Mouse (Mus musculus) forebrain, embryonic 11.5 days (tissue): ENCODE measurements around the gene Cel. TPM values are rescaled to one million over a fixed set of nuclear protein-coding genes. Genes with fewer than 3 reads are reported as not detected.
A peak's percentile ranks its signal among the peaks of the same experiment; 100 is the strongest.

Experiments
- ATAC-seq: fragments of 200-750 bp; cut with Nextera tagmentation; replicated peaks from 2 replicates; pipeline ENCODE4 v1.8.0; 2017; ENCODE audit warnings: moderate TSS enrichment; ENCODE audit not compliant: low FRiP score
- DNase-seq: peaks from one replicate; pipeline ENCODE4 v3.0.0-alpha.2; 2017; ENCODE audit warnings: low spot score
- H3K27ac ChIP-seq: fragments of 300-500 bp; sonication (generic); 2 replicates; pipeline ENCODE4 v1.5.1; 2014; ENCODE audit warnings: low read depth, low read length
- H3K27me3 ChIP-seq: fragments of 300-500 bp; sonication (generic); 2 replicates; pipeline ENCODE4 v1.6.1; 2014; ENCODE audit warnings: mild to moderate bottlenecking, low read length, mixed read lengths; ENCODE audit not compliant: control insufficient read depth, insufficient read depth
- H3K36me3 ChIP-seq: fragments of 300-500 bp; sonication (generic); 2 replicates; pipeline ENCODE4 v1.6.1; 2014; ENCODE audit warnings: mild to moderate bottlenecking, low read length, moderate library complexity, mixed read lengths; ENCODE audit not compliant: control insufficient read depth, insufficient read depth
- H3K4me1 ChIP-seq: fragments of 300-500 bp; sonication (generic); replicated peaks from 2 replicates; pipeline ENCODE4 v1.6.1; 2014; ENCODE audit warnings: low read length, mixed read lengths; ENCODE audit not compliant: control insufficient read depth, insufficient read depth
- H3K4me2 ChIP-seq: fragments of 300-500 bp; sonication (generic); 2 replicates; pipeline ENCODE4 v1.6.1; 2014; ENCODE audit warnings: low read depth, mild to moderate bottlenecking, low read length, moderate library complexity, mixed read lengths; ENCODE audit not compliant: severe bottlenecking
- H3K4me3 ChIP-seq: fragments of 300-500 bp; sonication (generic); 2 replicates; pipeline ENCODE4 v1.5.1; 2014; ENCODE audit warnings: low read depth, low read length
- H3K9ac ChIP-seq: fragments of 300-500 bp; sonication (generic); 2 replicates; pipeline ENCODE4 v1.6.1; 2014; ENCODE audit warnings: low read length
- H3K9me3 ChIP-seq: fragments of 300-500 bp; sonication (generic); 2 replicates; pipeline ENCODE4 v1.6.1; 2016; ENCODE audit warnings: low read length, mixed read lengths; ENCODE audit not compliant: control insufficient read depth
- whole genome bisulfite sequencing: fragments of 180-500 bp; shearing (Covaris S2); extraction: QIAGEN DNeasy Blood & Tissue Kit; methylation state at CpG from one replicate; pipeline ENCODE4 v1.1.7; 2014; 5-methylcytosine and 5-hydroxymethylcytosine counted together
- polyA plus RNA-seq: library from polyadenylated mRNA; unstranded; fragments of >200 nt; fragmentation: Nextera tagmentation; extraction: Ambion mirVana; gene quantifications from 2 replicates; pipeline ENCODE4 v1.2.1, GENCODE M21; 2014

Cel gene
- polyA plus RNA-seq, 1 experiment from 2014 or later = not detected

DNA sequence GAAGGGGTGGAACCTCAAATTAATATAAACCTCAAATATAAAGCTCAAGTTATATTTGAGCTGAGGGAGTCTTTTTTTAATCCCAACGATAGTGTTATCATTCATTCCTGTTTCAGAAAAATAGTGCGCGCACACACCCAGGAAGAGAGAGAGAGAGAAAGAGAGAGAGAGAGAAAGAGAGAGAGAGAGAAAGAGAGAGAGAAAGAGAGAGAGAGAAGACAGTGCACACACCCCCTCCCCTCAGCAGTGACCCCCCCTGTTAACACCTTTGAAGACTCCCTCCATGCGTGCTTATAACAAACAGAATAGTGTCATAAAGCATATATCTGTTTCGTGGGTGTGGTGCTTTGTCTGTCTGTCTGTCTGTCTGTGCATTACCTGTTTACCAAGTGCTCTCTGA, 40.3 kb upstream of the Cel start:
- H3K4me2 ChIP-seq = no peak overlapping the region
- DNase-seq (no peak), ATAC-seq (no peak)
- no peaks in the 10 kb centered on the region for H3K27me3 ChIP-seq
- no peaks in the 10 kb centered on the region for H3K9me3 ChIP-seq
- no peak overlapping the region for H3K27ac ChIP-seq
- no peaks in the 10 kb centered on the region for H3K36me3 ChIP-seq
- no peak overlapping the region for H3K4me3 ChIP-seq
- no peaks in the 10 kb centered on the region for H3K4me1 ChIP-seq
- H3K9ac ChIP-seq = no peak overlapping the region
- WGBS = 91% methylated on average over 5 of the region's 5 CpGs

DNA sequence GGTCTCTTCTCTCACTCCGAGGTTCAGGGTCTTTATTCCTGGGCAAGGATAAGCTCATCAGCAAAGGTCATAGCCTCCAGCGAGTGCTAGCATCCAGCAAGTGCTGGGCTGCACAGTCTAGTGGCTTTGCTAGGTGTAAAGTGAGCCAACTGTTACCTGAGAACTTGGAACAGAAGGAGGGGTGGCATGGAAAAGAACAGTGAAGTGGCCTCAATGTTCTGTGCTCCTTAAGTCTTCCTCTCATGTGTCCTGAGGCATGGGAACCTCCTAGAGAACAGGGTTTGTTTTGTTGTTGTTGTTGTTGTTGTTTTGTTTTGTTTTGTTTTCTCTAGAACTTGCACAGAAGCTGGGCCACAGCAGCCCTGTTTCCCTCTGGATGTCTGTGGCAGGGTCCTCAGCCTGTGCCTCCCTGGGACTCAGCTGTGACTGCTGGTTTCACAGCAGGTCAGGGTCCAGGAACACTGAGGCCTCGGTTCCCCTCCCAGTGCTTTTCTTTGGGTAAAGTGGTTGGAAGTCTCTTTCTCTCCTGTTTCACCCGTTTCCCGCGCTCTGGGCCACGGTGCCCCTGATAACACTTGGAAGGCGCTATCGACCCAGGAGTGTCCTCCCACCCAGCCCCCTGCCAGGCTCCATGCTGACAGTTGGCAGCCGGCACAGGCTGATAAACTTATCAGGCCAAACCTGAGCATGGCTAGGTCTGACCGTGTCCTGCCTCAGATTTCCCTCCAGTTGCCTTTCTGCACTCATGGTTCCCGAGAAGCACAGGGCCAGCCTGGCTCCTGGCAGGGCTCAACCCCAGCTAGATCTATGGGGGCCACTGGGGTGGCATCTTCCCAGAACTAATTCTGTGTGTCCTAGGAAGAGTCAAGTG, 38.8 kb upstream of the Cel start:
- ATAC-seq = no peak
- Histone ChIP-seq H3K4me2 (no peak overlapping the region), H3K4me1 (no peaks in the 10 kb centered on the region), H3K4me3 (no peak overlapping the region), H3K36me3 (no peaks in the 10 kb centered on the region), H3K9me3 (no peaks in the 10 kb centered on the region), H3K27me3 (no peaks in the 10 kb centered on the region), H3K27ac (no peak overlapping the region), H3K9ac (no peak overlapping the region)
- no peak for DNase-seq
- 67% methylated on average over 12 of the region's 12 CpGs for WGBS

DNA sequence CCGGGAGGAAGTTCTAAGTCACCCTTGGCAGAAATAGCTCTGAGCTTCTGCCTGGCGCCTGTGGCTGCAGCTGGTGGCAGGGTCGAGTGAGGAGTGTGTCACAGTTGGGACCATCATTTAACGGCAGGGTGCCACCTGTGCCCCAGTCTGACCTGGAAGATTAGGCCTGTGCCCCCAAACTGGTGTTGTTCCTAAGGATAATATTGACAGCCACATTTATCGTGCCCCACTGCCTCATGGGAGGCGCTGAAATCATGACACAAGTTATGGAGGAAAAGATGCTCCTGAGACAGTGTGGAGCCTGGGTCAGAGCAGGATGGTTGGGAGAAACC, 36.3 kb upstream of the Cel start:
- Histone ChIP-seq H3K27ac (no peak overlapping the region), H3K4me2 (no peak overlapping the region), H3K9me3 (no peaks in the 10 kb centered on the region), H3K27me3 (no peaks in the 10 kb centered on the region), H3K4me1 (no peaks in the 10 kb centered on the region), H3K9ac (no peak overlapping the region), H3K4me3 (no peak overlapping the region), H3K36me3 (no peaks in the 10 kb centered on the region)
- WGBS = 77% methylated on average over 6 of the region's 6 CpGs
- ATAC-seq (no peak), DNase-seq (no peak)

DNA sequence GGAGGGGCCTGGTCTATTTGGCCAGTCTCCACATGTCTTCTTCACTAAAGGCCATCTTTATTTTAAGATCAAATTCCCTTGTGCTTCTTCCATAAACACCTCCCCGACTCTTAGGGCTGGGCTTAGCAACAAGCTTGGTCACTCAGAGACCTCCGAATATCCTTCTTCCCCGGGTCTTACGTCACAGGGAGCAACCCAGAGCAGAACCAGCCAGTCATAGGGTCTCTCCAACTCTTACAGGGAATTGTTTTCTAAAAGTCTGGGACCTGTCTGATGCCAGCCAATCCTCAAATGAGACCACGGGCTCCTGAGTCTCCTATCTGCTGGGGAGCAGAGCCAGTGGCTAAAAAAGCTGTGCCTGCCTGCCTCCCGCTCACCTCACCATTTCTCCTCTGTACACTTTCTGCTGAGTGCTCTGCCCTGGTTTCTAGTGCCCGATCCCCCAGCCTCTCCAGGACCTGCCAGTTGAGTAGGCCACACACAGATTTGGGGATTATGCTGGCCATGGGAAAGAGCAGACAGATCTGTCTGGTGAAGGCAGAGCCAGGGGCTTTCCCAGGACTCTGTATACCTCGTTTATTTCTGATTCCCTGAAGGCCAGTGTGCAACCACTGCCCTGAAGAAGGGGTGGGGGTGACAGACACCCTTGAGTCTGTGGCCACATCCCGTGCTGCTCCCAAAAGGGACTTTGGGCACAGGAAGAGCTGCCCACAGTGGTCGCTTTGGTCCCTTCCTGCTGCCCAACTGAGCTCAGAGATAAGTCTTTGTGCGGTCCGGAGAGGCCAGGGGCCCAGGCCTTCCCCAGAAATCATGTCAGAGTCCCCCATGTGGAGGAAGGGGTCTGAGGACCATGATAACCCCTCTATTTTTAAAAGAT, 35.7 kb upstream of the Cel start:
- DNase-seq = no peak
- Histone ChIP-seq H3K36me3 (no peaks in the 10 kb centered on the region), H3K27ac (no peak overlapping the region), H3K4me3 (no peak overlapping the region), H3K4me1 (no peaks in the 10 kb centered on the region), H3K27me3 (no peaks in the 10 kb centered on the region), H3K4me2 (no peak overlapping the region), H3K9ac (no peak overlapping the region), H3K9me3 (no peaks in the 10 kb centered on the region)
- WGBS = 69% methylated on average over 12 of the region's 12 CpGs
- no peak for ATAC-seq

DNA sequence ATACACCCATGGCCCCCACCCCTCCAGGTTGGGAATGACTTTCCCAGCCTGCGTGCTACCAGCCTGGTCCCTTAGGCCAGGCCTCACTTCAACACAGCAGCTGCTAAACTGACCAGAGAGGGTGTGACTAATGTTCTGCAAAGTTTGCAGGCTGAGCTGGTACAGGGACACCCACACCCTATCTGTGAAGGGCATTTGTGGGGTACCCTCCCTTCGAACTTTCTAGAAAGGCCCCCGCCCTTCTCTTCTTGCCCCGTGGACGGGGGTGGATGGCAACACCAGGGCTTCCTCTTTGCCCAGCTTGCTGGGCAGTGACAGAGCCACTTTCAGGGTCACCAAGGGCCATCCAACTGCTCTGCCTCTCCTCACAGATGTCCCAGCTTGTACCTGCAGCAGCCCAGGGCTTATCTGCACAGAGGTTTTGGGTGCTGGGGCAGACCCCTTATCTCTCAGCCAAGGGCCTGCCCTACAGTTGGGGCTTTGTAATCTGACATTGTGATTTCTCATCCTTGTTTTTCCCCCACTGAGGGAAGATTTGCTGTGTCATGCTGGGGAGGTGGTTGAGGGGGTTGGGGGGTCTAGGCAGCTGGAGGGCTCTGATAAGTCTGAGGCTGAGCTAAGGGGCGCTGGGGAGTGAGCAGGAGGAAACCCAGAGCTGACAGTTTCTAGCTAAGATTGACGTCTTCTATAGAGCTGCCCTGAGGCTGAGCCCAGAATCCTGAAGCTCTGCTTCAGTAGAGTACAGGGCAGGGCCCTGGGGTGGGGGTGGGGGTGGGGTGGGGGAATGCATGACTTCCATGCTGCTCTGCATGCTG, 34.7 kb upstream of the Cel start:
- Histone ChIP-seq H3K4me3 (no peak overlapping the region), H3K9ac (no peak overlapping the region), H3K4me1 (no peaks in the 10 kb centered on the region), H3K27me3 (no peaks in the 10 kb centered on the region), H3K4me2 (no peak overlapping the region), H3K27ac (no peak overlapping the region), H3K9me3 (no peaks in the 10 kb centered on the region), H3K36me3 (no peaks in the 10 kb centered on the region)
- DNase-seq (no peak), ATAC-seq (no peak)
- 68% methylated on average over 7 of the region's 7 CpGs for WGBS

DNA sequence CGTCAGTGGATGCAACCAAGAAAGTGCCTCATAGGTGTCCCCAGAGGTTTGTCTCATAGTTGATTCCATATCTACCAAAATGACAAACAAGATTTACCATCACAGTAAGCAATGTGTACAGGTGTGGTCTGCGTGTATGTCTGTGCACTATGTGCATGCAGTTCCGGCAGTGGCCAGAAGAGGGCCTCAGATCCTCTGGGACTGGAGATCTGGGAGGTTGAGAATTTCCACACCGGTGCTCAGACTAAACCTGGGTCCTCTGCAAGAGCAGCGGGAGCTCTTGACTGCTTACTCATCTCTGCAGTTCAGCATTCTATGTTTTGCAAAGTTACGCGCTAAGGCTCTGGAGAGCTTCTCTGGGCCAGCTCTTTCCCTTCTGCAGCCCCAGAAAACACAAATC, 33.8 kb upstream of the Cel start:
- H3K9ac ChIP-seq = no peak overlapping the region
- H3K4me2 ChIP-seq = no peak overlapping the region
- H3K36me3 ChIP-seq = no peaks in the 10 kb centered on the region
- H3K27me3 ChIP-seq = no peaks in the 10 kb centered on the region
- WGBS = 87% methylated on average over 7 of the region's 7 CpGs
- no peak overlapping the region for H3K27ac ChIP-seq
- DNase-seq (no peak), ATAC-seq (no peak)
- H3K4me3 ChIP-seq = no peak overlapping the region
- no peaks in the 10 kb centered on the region for H3K9me3 ChIP-seq
- no peaks in the 10 kb centered on the region for H3K4me1 ChIP-seq

DNA sequence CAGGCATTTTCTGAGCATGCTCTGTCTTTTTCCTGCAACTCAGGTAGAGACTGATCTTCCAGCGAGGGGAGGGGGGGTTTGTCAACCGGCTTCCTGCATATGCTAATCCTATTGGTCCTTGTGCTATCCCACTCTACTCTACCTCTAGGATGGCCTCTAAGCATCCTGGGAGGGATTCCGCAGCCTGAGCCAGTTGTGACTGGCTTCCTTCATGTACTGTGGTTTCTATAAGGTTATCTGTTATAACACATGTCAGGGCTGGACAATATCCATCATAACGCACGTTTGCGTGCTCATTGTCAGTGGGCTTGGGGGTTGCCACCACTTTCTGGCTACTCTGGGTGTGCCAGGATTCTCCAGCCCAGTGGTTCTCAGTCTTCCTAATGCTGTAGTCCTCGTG, 32.8 kb upstream of the Cel start:
- H3K9me3 ChIP-seq = no peaks in the 10 kb centered on the region
- 80% methylated on average over 7 of the region's 7 CpGs for WGBS
- no peak for ATAC-seq
- H3K4me1 ChIP-seq = no peaks in the 10 kb centered on the region
- H3K27ac ChIP-seq = no peak overlapping the region
- no peak for DNase-seq
- H3K36me3 ChIP-seq = no peaks in the 10 kb centered on the region
- H3K4me2 ChIP-seq = no peak overlapping the region
- H3K4me3 ChIP-seq = no peak overlapping the region
- no peaks in the 10 kb centered on the region for H3K27me3 ChIP-seq
- H3K9ac ChIP-seq = no peak overlapping the region

DNA sequence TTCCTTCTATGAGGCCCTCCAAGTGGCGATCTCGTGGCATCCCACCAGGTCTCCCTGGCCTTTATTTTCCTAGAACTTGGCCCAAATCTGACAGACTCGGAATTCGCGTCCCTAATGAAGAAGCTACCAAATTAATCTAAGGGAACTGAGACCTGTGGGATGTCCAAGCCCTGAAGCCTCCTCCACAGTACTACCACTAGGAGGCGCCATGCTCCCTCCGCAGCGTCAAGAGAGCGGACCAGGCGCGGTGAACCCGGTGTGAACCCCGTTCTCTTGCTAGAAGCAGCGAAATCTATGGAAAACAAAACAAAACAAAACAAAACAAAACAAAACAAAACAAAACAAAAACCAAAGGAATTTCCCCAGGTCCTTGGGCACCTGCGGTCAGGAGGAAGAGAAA, 29.6 kb upstream of the Cel start:
- Histone ChIP-seq H3K9me3 (no peaks in the 10 kb centered on the region), H3K27ac (no peak overlapping the region), H3K4me3 (no peak overlapping the region), H3K4me1 (no peaks in the 10 kb centered on the region), H3K36me3 (no peaks in the 10 kb centered on the region), H3K4me2 (no peak overlapping the region), H3K27me3 (no peaks in the 10 kb centered on the region), H3K9ac (no peak overlapping the region)
- no peak for ATAC-seq
- WGBS = 8% methylated on average over 15 of the region's 15 CpGs
- peak; percentile 80 for DNase-seq
